Mouse (Mus musculus) activated CD4-positive, CD25-positive, alpha-beta regulatory T cell (primary cell): ENCODE data around the gene Cd3e. TPM values are rescaled to one million over a fixed set of nuclear protein-coding genes. Genes with fewer than 3 reads are reported as not detected.

Experiments
- polyA plus RNA-seq, 2 experiments: library from polyadenylated mRNA; unstranded; fragments of 100-300 nt; shearing (Covaris generic); gene quantifications; one replicate each; pipeline ENCODE4 v1.2.1; 2017

Gene Cd3e
- polyA plus RNA-seq, result 1,000 to 10,000 TPM; 1,185 to 1,542 TPM

GRCm38 (mm10) chr9:45009180-45010078, at the start of gene Cd3e:
Gene Cd3e (minus strand): TSS chr9:45009627.

GRCm38 (mm10) chr9:45055082-45055713, 45.8 kb upstream of the Cd3e start, which contains the start of gene Mpzl3:
Gene Mpzl3 (plus strand): TSS chr9:45055186.

GRCm38 (mm10) chr9:45039499-45039898, 30.1 kb upstream of the Cd3e start, which contains the start of gene Mpzl2:
Gene Mpzl2 (plus strand): TSS chr9:45039799.

GRCm38 (mm10) chr9:44981676-44982075, 27.8 kb downstream of the Cd3e start, which contains the start of gene Cd3d:
Gene Cd3d (plus strand): TSS chr9:44981786.

GRCm38 (mm10) chr9:44980242-44980641, 29.2 kb downstream of the Cd3e start, which contains the start of gene Cd3g:
Gene Cd3g (minus strand): TSS chr9:44980431.

GRCm38 (mm10) chr9:44965126-44965832, 44.1 kb downstream of the Cd3e start, which contains the start of gene Ube4a:
Gene Ube4a (minus strand): TSS chr9:44965600.

Other genes starting within 250 kb of the Cd3e start
- gene Arcn1, start 241.8 kb downstream of the Cd3e start, polyA plus RNA-seq, result 100 to 1,000 TPM; 150 to 159 TPM
- 10 to 100 TPM; 36.3 to 37.9 TPM for gene Ift46, start 241.7 kb downstream of the Cd3e start, polyA plus RNA-seq
- under 1 TPM in 1 of 2 experiments, not detected in 1; 0.09 TPM for gene Tmem25, start 210.3 kb downstream of the Cd3e start, polyA plus RNA-seq
- under 1 TPM in 1 of 2 experiments, not detected in 1; 0.24 TPM for gene Ttc36, start 206.6 kb downstream of the Cd3e start, polyA plus RNA-seq
- gene Kmt2a, start 128.3 kb downstream of the Cd3e start, polyA plus RNA-seq, result 10 to 100 TPM; 65.3 to 78.7 TPM
- gene Atp5l, start 88.9 kb downstream of the Cd3e start, polyA plus RNA-seq, result 100 to 1,000 TPM; 431 to 474 TPM
- gene Ube4a, start 44.0 kb downstream of the Cd3e start, polyA plus RNA-seq, result 10 to 100 TPM; 34.1 to 51.6 TPM
- gene Cd3g, start 29.2 kb downstream of the Cd3e start, polyA plus RNA-seq, result 1,000 to 10,000 TPM; 1,406 to 1,429 TPM
- 1,000 to 10,000 TPM in 1 of 2 experiments, 100 to 1,000 TPM in 1; 999 to 1,041 TPM for gene Cd3d, start 27.8 kb downstream of the Cd3e start, polyA plus RNA-seq
- gene Mpzl2, start 30.2 kb upstream of the Cd3e start, polyA plus RNA-seq, result under 1 TPM; 0.05 to 0.34 TPM
- 10 to 100 TPM; 16.8 to 18.0 TPM for gene Mpzl3, start 45.6 kb upstream of the Cd3e start, polyA plus RNA-seq
- gene Jaml, start 69.6 kb upstream of the Cd3e start, polyA plus RNA-seq, result 10 to 100 TPM in 1 of 2 experiments, 1 to 10 TPM in 1; 9.3 to 64.5 TPM
- gene Scn2b, start 108.2 kb upstream of the Cd3e start, polyA plus RNA-seq, result under 1 TPM in 1 of 2 experiments, not detected in 1; 0.10 TPM
- under 1 TPM; 0.17 TPM for gene Scn4b, start 128.8 kb upstream of the Cd3e start, polyA plus RNA-seq
- 1 to 10 TPM in 1 of 2 experiments, under 1 TPM in 1; 0.55 to 3.8 TPM for gene BC049352, start 172.4 kb upstream of the Cd3e start, polyA plus RNA-seq
- not detected for gene Tmprss4, start 194.5 kb upstream of the Cd3e start, polyA plus RNA-seq